Mouse (Mus musculus) adrenal gland, adult 2 months (tissue): ENCODE results near the gene Ormdl3. TPM values are rescaled to one million over a fixed set of nuclear protein-coding genes. Genes with fewer than 3 reads are reported as not detected.

Source experiments
- DNase-seq: peaks from one replicate; pipeline ENCODE4 v3.0.0; 2021
- polyA plus RNA-seq: library from polyadenylated mRNA; depleted of rRNA; stranded (reverse); fragments of >200 nt; gene quantifications from 2 replicates; pipeline ENCODE4 v1.2.3, GENCODE M21; 2012
- total RNA-seq, 2 experiments: library from RNA; stranded (reverse); gene quantifications; 2 replicates each; pipeline ENCODE4 v1.2.3; 2021

Ormdl3 gene
- total and polyA plus RNA-seq, 3 experiments = 94.9 to 180 (median 151) TPM

- DNase-seq = peak; percentile 77
Measured at GRCm38 (mm10) chr11:98588833-98589281, 1.7 kb upstream of the Ormdl3 start.

DNA sequence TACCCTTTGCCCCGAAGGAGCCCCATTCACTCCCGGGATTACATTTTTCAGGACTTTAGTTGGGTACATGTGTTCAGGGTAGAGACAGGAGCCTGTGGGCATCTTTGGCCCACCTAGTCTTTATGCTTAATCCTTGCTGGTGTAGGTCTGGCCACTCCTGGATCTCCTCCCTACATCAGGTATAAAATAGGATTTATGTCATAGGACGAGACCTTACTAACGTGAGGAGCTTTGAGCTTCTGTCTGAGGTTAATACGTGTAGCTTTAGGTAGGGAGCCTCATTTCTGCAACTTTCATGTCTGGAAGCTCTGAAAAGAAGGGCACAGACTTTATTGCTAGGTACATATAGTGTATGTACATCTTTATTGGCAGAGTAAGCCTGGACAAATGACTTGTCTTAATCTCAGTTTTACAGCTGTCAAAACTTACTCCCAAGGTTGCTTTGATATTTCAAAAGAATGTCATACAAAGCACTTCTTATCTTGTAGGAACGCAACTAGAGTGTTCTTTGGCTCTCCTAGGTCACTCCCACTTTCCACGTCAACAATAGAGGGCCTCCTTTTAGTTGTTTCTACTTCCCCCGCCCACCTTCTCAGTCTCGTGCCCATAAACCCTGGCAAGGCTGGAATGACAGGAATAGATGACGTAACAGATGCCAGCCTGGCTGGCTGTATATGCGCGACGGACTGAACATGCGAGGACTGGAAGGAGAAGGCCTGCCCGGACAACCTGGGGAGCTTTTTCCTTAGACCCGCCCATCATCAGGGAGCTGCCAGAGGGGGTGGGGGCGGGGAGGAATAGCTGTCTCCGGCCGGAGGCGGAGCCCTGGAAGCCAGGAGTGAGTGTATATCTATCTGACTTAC lies 747 bp upstream of the Ormdl3 start:
- peak; percentile 93 for DNase-seq

GRCm38 (mm10) chr11:98586087-98586891 lies 879 bp downstream of the Ormdl3 start:
- no peak for DNase-seq

- no peak for DNase-seq
Measured at GRCm38 (mm10) chr11:98584629-98585177, 2.5 kb downstream of the Ormdl3 start.

GRCm38 (mm10) chr11:98584146-98584545 lies 3.0 kb downstream of the Ormdl3 start:
- no peak for DNase-seq

DNA sequence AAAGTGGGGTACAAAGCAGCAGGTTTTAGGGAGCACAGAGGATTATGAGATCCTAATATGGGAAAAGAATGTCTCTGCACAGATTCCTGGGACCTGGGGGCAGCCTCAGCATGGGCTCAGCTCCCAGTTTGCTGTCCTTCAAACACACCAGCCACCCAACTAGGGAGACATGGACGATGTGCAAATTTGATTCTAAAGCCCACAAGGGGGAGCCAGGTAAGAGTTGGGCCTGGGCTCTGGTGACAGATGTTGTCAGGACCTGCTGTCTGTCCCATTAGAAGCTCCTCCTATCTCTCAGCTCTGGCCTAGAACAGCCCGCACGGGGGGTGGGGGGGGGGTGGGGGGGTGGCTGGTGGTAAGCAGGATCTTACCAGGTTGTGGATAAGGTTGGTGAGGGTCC lies 3.6 kb downstream of the Ormdl3 start:
- no peak for DNase-seq

GRCm38 (mm10) chr11:98583265-98583552 lies 4.0 kb downstream of the Ormdl3 start:
- no peak for DNase-seq

DNA sequence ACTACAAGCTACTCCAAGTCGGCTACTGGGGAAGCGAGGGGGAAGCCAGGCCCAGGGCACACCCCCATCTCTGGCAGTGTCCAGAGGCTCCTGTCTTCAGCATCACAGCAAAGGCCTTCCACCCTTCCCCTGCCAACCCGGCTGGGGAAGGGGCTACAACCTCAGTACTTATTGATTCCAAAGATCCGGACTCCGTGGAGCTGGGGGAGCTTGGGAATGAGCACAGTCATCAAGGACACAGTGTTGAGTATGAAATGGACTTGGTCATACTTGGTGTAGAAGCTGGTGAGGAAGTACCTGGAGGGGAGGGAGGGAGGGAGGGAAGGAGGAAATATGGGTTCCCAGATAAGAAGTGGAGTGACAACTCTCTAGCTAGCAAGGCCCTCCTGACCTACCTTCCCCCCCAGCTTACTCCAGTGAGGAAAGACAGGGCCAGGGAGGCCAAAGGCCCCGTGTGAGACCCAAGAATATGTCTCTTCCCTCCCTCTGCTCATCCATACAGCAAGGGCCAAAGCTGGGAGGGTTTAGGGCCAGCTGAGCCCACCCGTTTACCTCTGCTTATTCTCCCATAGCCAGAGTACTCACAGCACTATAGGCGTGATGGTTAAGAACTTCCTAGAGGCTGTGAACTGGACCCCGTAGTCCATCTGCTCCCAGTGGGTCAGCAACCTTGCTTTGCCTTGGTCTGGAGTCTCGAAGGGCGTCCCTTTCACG lies 4.5 kb downstream of the Ormdl3 start:
- DNase-seq = no peak

- DNase-seq = no peak
Measured at GRCm38 (mm10) chr11:98582030-98582388, 5.2 kb downstream of the Ormdl3 start.

- DNase-seq = no peak
Measured at GRCm38 (mm10) chr11:98581286-98582029, 5.7 kb downstream of the Ormdl3 start.

GRCm38 (mm10) chr11:98580301-98581121 lies 6.7 kb downstream of the Ormdl3 start:
- DNase-seq = peak; percentile 48

DNA sequence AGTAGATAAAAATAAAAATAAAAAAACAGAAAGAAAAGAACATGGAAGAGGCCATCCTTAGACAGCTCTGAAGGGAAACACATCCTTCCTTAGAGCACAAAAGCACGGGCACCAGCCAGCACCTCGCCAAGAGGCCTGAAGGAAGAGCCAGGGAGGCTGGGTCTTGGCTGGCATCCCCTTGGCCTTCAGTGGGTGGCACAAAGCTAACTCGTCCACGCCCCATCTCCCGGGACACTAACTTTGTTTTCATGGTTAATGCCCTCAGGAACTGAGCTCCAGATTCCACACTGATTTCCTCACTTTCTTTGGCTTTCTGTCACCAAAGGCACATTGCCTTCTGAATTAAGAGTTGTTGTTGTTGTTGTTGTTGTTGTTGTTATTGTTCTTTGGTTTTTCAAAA lies 9.4 kb downstream of the Ormdl3 start:
- DNase-seq = peak; percentile 60

DNA sequence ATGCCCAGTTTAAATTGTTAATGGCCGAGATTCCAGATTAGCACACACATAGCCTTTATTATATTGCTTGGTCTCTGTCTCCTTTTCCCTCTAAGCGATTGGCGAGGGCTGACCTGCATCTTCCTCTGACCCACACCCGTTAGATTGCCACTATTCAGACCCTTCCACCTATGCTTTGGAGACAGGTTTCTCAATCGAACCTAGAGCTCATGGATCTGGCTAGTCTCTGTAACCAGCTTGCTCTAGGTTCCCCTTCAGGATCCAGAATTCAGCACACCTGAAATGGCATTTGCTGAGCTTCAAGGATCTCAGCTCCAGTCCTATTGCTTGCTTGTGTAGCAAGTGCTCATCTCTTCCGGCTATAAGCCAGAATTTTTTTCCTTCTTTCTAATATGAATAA lies 17.7 kb downstream of the Ormdl3 start:
- DNase-seq = no peak

DNA sequence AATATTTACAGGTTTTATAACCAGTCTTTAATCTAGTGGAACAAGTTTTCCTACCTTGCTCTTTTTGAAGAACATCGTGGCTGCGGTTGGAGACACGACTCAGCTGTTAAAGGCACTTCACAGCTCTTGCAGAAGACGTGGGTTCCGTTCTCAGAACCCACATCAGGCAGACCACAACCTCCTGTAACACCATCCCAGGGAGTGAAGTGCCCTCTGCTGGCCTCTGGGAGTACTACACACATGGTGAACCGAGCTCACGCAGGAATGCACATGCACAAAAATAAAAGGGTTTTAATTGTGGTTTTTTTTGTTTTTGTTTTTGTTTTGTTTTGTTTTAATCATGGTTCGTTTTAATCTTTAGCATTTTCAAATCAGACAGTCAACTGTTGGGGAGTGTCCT lies 18.8 kb downstream of the Ormdl3 start:
- DNase-seq = no peak

DNA sequence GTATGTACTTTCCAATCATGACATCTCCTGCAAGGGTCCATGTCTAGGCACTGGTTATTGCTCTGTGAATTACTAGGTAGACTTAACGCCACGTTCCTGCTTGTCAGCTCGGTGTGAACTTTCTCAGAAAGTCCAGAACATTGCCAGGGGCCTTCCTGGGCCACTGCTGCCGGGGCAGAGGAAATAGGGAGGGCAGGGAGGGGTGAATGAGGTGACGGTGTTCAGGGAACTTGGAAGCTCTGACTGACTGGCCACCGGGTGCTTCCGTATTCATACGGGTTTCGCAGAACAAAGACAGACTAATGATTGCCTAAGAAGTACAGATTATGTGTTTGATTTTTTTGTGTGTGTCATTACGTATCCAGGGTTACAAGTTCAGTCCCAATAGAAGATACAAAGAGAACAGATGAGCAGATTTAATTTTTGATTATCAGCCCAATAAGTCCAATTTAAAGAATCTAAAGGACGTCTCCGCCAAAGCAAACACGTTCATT lies 23.2 kb downstream of the Ormdl3 start:
- DNase-seq = no peak

- DNase-seq = no peak
Measured at GRCm38 (mm10) chr11:98563025-98563424, 24.1 kb downstream of the Ormdl3 start.

GRCm38 (mm10) chr11:98560942-98561341 lies 26.2 kb downstream of the Ormdl3 start:
- peak; percentile 66 for DNase-seq

- peak; percentile 17 for DNase-seq
Measured at GRCm38 (mm10) chr11:98555124-98555700, 32.0 kb downstream of the Ormdl3 start.

GRCm38 (mm10) chr11:98553966-98554365 lies 33.2 kb downstream of the Ormdl3 start:
- no peak for DNase-seq
